ENCODE assay signal across 29 mouse cellular contexts in the genomic region with DNA sequence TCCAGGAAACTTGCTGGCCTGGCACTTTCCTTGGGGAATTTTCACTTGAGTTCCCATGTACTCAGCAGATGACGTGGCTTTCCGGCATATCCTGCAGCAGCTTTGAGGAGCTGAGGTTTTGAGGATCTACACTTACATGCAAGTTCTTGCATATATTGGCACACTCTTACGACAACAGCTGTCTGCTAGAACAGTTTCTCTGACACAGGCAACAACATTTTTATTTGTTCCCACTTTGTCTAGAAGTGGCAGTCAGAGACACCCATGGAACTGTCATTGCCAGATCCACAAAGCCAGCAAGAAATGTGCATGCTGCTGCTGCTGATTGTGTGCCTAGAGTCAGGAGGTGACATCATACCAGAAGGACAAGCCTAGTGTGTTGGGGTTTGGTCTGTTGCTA. TPM values are rescaled to one million over a fixed set of nuclear protein-coding genes. Genes with fewer than 3 reads are reported as not detected.
DNase-seq lines count a peak whose midpoint lies in the region; ATAC-seq and TF ChIP-seq lines count a peak whose summit lies in the region.
"Had no signal": no experiment of that assay in that cellular context is flagged by ENCODE, and none has a peak within 500 bp of the region (broad histone marks: within the 10 kb centered on the region; RNA-seq: fewer than 3 reads in every experiment).

No protein-coding gene starts in this region.

- no peak overlapping the region for H3K27ac ChIP-seq in forebrain, postnatal 0 days (ENCODE audit: low read depth, low read length)
- H3K27ac ChIP-seq in forebrain, embryonic 14.5 days (ENCODE audit: low read depth, low read length): no peak overlapping the region
- H3K27ac ChIP-seq in liver, embryonic 12.5 days: no peak overlapping the region

- intact Hi-C loops in heart, postnatal 36 days (cut with DNase I): loop anchor here (5.0 kb wide), 1 partner anchor 124 kb away; a partner anchor contains a TSS

- no peaks in the 10 kb centered on the region for H3K27me3 ChIP-seq in forebrain, postnatal 0 days (ENCODE audit: insufficient read depth, low read length)
- no peaks in the 10 kb centered on the region for H3K27me3 ChIP-seq in forebrain, embryonic 14.5 days (replicated peaks; ENCODE audit: control insufficient read depth, insufficient read depth, low read length)
- H3K27me3 ChIP-seq in liver, embryonic 12.5 days (replicated peaks): no peaks in the 10 kb centered on the region

- H3K4me1 ChIP-seq in forebrain, postnatal 0 days (ENCODE audit: insufficient read depth): peaks cover 4% of the 10 kb centered on the region; the same call in 1 of the 2 replicates
- no peaks in the 10 kb centered on the region for H3K4me1 ChIP-seq in forebrain, embryonic 14.5 days (ENCODE audit: control insufficient read depth, insufficient read depth, low read length)
- no peaks in the 10 kb centered on the region for H3K4me1 ChIP-seq in liver, embryonic 12.5 days

- no peak for TF ChIP-seq POLR2A in brain, embryonic 14.5 days (IDR thresholded peaks at IDR 0.05; ENCODE audit: borderline replicate concordance, extremely low read depth, insufficient read depth, insufficient read length, poor library complexity, severe bottlenecking)

- no peak overlapping the region for H3K9ac ChIP-seq in forebrain, postnatal 0 days
- H3K9ac ChIP-seq in forebrain, embryonic 14.5 days (ENCODE audit: low read length): no peak overlapping the region
- H3K9ac ChIP-seq in liver, embryonic 12.5 days: no peak overlapping the region

- no peak overlapping the region for H3K4me2 ChIP-seq in forebrain, postnatal 0 days (ENCODE audit: low read depth)
- no peak overlapping the region for H3K4me2 ChIP-seq in forebrain, embryonic 14.5 days (ENCODE audit: low read length)
- H3K4me2 ChIP-seq in liver, embryonic 12.5 days: no peak overlapping the region

- H3K36me3 ChIP-seq in forebrain, postnatal 0 days (ENCODE audit: insufficient read depth): no peaks in the 10 kb centered on the region
- no peaks in the 10 kb centered on the region for H3K36me3 ChIP-seq in forebrain, embryonic 14.5 days (ENCODE audit: control insufficient read depth, insufficient read depth, low read length)
- no peaks in the 10 kb centered on the region for H3K36me3 ChIP-seq in liver, embryonic 12.5 days
- H3K36me3 ChIP-seq: G1E had no signal

- WGBS in forebrain, postnatal 0 days: 74% methylated on average over 3 of the region's 3 CpGs
- 87% methylated on average over 3 of the region's 3 CpGs for WGBS in forebrain, embryonic 14.5 days
- WGBS in liver, embryonic 12.5 days (ENCODE audit: insufficient replicate concordance): 71% methylated on average over 3 of the region's 3 CpGs

- peak; percentile 18 for DNase-seq in forebrain, postnatal 0 days
- DNase-seq in forebrain, embryonic 14.5 days (ENCODE audit: low spot score): no peak
- DNase-seq in brain, adult 2 months (ENCODE audit: low read depth, low spot score): peak; percentile 59
- peak; percentile 8 for DNase-seq in brain, embryonic 14.5 days (ENCODE audit: low read depth)
- peak; percentile 10 for DNase-seq in telencephalon, adult 2 months (ENCODE audit: low read depth, low spot score)
- DNase-seq in heart, postnatal 36 days: no peak
- no peak for DNase-seq in lung, postnatal 10 days
- DNase-seq: adrenal gland, adult 2 months; adrenal gland, adult 8-10 months; adrenal gland, postnatal 10 days; adrenal gland, postnatal 14 days; adrenal gland, postnatal 25 days; adrenal gland, postnatal 36 days; B cell, adult 2 months; cerebellum, adult 11 months; cerebellum, adult 11-12 months; cerebellum, adult 18-20 months; cerebellum, adult 2 months had no signal

- no peaks in the 10 kb centered on the region for H3K9me3 ChIP-seq in forebrain, postnatal 0 days (ENCODE audit: low read length)
- H3K9me3 ChIP-seq in forebrain, embryonic 14.5 days (replicated peaks; ENCODE audit: control insufficient read depth, low read length): no peaks in the 10 kb centered on the region
- no peaks in the 10 kb centered on the region for H3K9me3 ChIP-seq in liver, embryonic 12.5 days (replicated peaks)
- H3K9me3 ChIP-seq: G1E had no signal

- TF ChIP-seq CTCF in forebrain, postnatal 0 days (IDR thresholded peaks at IDR 0.05; ENCODE audit: low read depth): no peak
- TF ChIP-seq CTCF in brain, embryonic 14.5 days (IDR thresholded peaks at IDR 0.05; ENCODE audit: borderline replicate concordance, extremely low read depth, insufficient read depth, insufficient read length): no peak

- no peak overlapping the region for H3K4me3 ChIP-seq in forebrain, postnatal 0 days (ENCODE audit: low read depth, low read length)
- no peak overlapping the region for H3K4me3 ChIP-seq in forebrain, embryonic 14.5 days (ENCODE audit: low read depth, low read length)
- H3K4me3 ChIP-seq in liver, embryonic 12.5 days: no peak overlapping the region

- ATAC-seq in forebrain, postnatal 0 days: peak; percentile 73
- ATAC-seq in forebrain, embryonic 14.5 days: no peak
- no peak for ATAC-seq in liver, embryonic 12.5 days
- ATAC-seq: activated CD4-positive, CD25-positive, alpha-beta regulatory T cell, adult 4 months; CD4-positive, CD25-positive, alpha-beta regulatory T cell, adult 4 months; Patski had no signal

RNA-seq across cellular contexts. Expression of a gene that starts 5.3 kb away (rescaled TPM):
- total RNA-seq in forebrain, postnatal 0 days (2014; rRNA removed): not detected in 2 replicates
- polyA plus RNA-seq in forebrain, postnatal 0 days (2015; fragmentation: Nextera tagmentation; extraction: Ambion mirVana): not detected in 2 replicates
- polyA plus RNA-seq in forebrain, embryonic 14.5 days (2014; fragmentation: Nextera tagmentation; extraction: Ambion mirVana): not detected in 2 replicates
- not detected in 2 replicates for polyA plus RNA-seq in brain, embryonic 14.5 days (2012; rRNA removed)
- total RNA-seq in heart, postnatal 36 days (2021): not detected
- polyA plus RNA-seq in liver, embryonic 12.5 days (2016; fragmentation: Nextera tagmentation; extraction: Ambion mirVana): not detected in 2 replicates
- total RNA-seq: adrenal gland, adult 18-20 months; adrenal gland, adult 2 months; adrenal gland, postnatal 14 days; adrenal gland, postnatal 25 days; ES-E14; MEL had no signal
- polyA plus RNA-seq: activated CD4-positive, CD25-positive, alpha-beta regulatory T cell, adult 4 months; adrenal gland, adult 2 months; C2C12; CD4-positive, CD25-positive, alpha-beta regulatory T cell, adult 4 months; cerebellum, adult 2 months; G1E; Patski had no signal

RNA-seq across cellular contexts. Expression of a gene that starts 27.9 kb away (rescaled TPM):
- total RNA-seq in forebrain, postnatal 0 days (2014; rRNA removed): not detected in 2 replicates
- not detected in 2 replicates for polyA plus RNA-seq in forebrain, postnatal 0 days (2015; fragmentation: Nextera tagmentation; extraction: Ambion mirVana)
- polyA plus RNA-seq in forebrain, embryonic 14.5 days (2014; fragmentation: Nextera tagmentation; extraction: Ambion mirVana): not detected in 2 replicates
- not detected in 2 replicates for polyA plus RNA-seq in brain, embryonic 14.5 days (2012; rRNA removed)
- not detected for total RNA-seq in heart, postnatal 36 days (2021)
- not detected in 2 replicates for polyA plus RNA-seq in liver, embryonic 12.5 days (2016; fragmentation: Nextera tagmentation; extraction: Ambion mirVana)
- total RNA-seq: adrenal gland, adult 18-20 months; adrenal gland, adult 2 months; adrenal gland, postnatal 10 days; adrenal gland, postnatal 14 days; adrenal gland, postnatal 25 days; adrenal gland, postnatal 36 days; adrenal gland, postnatal 4 days; CH12.LX; ES-E14; MEL had no signal
- polyA plus RNA-seq: activated CD4-positive, CD25-positive, alpha-beta regulatory T cell, adult 4 months; adrenal gland, adult 2 months; C2C12; CD4-positive, CD25-positive, alpha-beta regulatory T cell, adult 4 months; cerebellum, adult 2 months; G1E; Patski had no signal

RNA-seq across cellular contexts. Expression of a gene that starts 38.9 kb away (rescaled TPM):
- not detected in 2 replicates for total RNA-seq in forebrain, postnatal 0 days (2014; rRNA removed)
- not detected in 2 replicates for polyA plus RNA-seq in forebrain, postnatal 0 days (2015; fragmentation: Nextera tagmentation; extraction: Ambion mirVana)
- polyA plus RNA-seq in forebrain, embryonic 14.5 days (2014; fragmentation: Nextera tagmentation; extraction: Ambion mirVana): not detected in 2 replicates
- polyA plus RNA-seq in brain, embryonic 14.5 days (2012; rRNA removed): not detected in 2 replicates
- total RNA-seq in heart, postnatal 36 days (2021): not detected
- polyA plus RNA-seq in liver, embryonic 12.5 days (2016; fragmentation: Nextera tagmentation; extraction: Ambion mirVana): not detected in 2 replicates
- total RNA-seq: adrenal gland, adult 18-20 months; adrenal gland, adult 2 months; adrenal gland, adult 8-10 months; adrenal gland, postnatal 10 days; adrenal gland, postnatal 14 days; adrenal gland, postnatal 25 days; adrenal gland, postnatal 36 days; adrenal gland, postnatal 4 days; CH12.LX; ES-E14; MEL had no signal
- polyA plus RNA-seq: adrenal gland, adult 2 months; C2C12; CD4-positive, CD25-positive, alpha-beta regulatory T cell, adult 4 months; cerebellum, adult 2 months; G1E; Patski had no signal

RNA-seq across cellular contexts. Expression of a gene that starts 47.4 kb away (rescaled TPM):
- not detected in 2 replicates for total RNA-seq in forebrain, postnatal 0 days (2014; rRNA removed)
- polyA plus RNA-seq in forebrain, postnatal 0 days (2015; fragmentation: Nextera tagmentation; extraction: Ambion mirVana): not detected in 2 replicates
- not detected in 2 replicates for polyA plus RNA-seq in forebrain, embryonic 14.5 days (2014; fragmentation: Nextera tagmentation; extraction: Ambion mirVana)
- not detected in 2 replicates for polyA plus RNA-seq in brain, embryonic 14.5 days (2012; rRNA removed)
- total RNA-seq in heart, postnatal 36 days (2021): not detected
- not detected in 2 replicates for polyA plus RNA-seq in liver, embryonic 12.5 days (2016; fragmentation: Nextera tagmentation; extraction: Ambion mirVana)
- total RNA-seq: adrenal gland, adult 18-20 months; adrenal gland, adult 2 months; adrenal gland, adult 8-10 months; adrenal gland, postnatal 10 days; adrenal gland, postnatal 14 days; adrenal gland, postnatal 25 days; adrenal gland, postnatal 36 days; adrenal gland, postnatal 4 days; CH12.LX; ES-E14; G1E; MEL had no signal
- polyA plus RNA-seq: activated CD4-positive, CD25-positive, alpha-beta regulatory T cell, adult 4 months; adrenal gland, adult 2 months; C2C12; CD4-positive, CD25-positive, alpha-beta regulatory T cell, adult 4 months; cerebellum, adult 2 months; G1E; Patski had no signal

RNA-seq across cellular contexts. Expression of a gene that starts 50.1 kb away (rescaled TPM):
- total RNA-seq in forebrain, postnatal 0 days (2014; rRNA removed): 181 and 182 TPM in 2 replicates
- 335 and 345 TPM in 2 replicates for polyA plus RNA-seq in forebrain, postnatal 0 days (2015; fragmentation: Nextera tagmentation; extraction: Ambion mirVana)
- polyA plus RNA-seq in forebrain, embryonic 14.5 days (2014; fragmentation: Nextera tagmentation; extraction: Ambion mirVana): 304 and 311 TPM in 2 replicates
- polyA plus RNA-seq in brain, embryonic 14.5 days (2012; rRNA removed): 116 and 117 TPM in 2 replicates
- total RNA-seq in heart, postnatal 36 days (2021): 1,000 to 10,000 TPM in 1 of 2 experiments, 100 to 1,000 TPM in 1; 980 to 1,105 TPM
- polyA plus RNA-seq in liver, embryonic 12.5 days (2016; fragmentation: Nextera tagmentation; extraction: Ambion mirVana): 169 and 179 TPM in 2 replicates

Comparison
In these comparisons a context has a peak if more than half of its experiments do, and no peak if none do; other contexts are left out.
1. DNase-seq: peak in forebrain, postnatal 0 days (single experiment), brain, adult 2 months (single experiment), brain, embryonic 14.5 days (single experiment) and telencephalon, adult 2 months (single experiment); none in forebrain, embryonic 14.5 days (single experiment), heart, postnatal 36 days (0 of 2) and lung, postnatal 10 days (single experiment).